Mouse (Mus musculus): ENCODE results near the gene Gm12216.

- TF ChIP-seq POLR2A (IDR thresholded peaks at IDR 0.05; ENCODE audit: borderline replicate concordance, insufficient read depth, low read length) (no peak), CTCF (IDR thresholded peaks at IDR 0.05; ENCODE audit: borderline replicate concordance, insufficient read depth, low read depth, low read length) (no peak)
Measured at GRCm38 (mm10) chr11:53748614-53749013, 110.4 kb downstream of the Gm12216 start.

Data from cerebellum, adult 2 months (tissue).